Mouse (Mus musculus) left cerebral cortex, adult 2 months (tissue): ENCODE data around the gene Slc25a39. TPM values are rescaled to one million over a fixed set of nuclear protein-coding genes. Genes with fewer than 3 reads are reported as not detected.

Experiments used
- DNase-seq, 2 experiments: peaks; one replicate each; pipeline ENCODE4 v3.0.0; 2021 to 2022; ENCODE audit warnings: low spot score in 2 of 2, mixed read lengths in 1 of 2; ENCODE audit errors: extremely low spot score in 1 of 2
- H3K27ac ChIP-seq: fragments of 200-600 bp; 2 replicates; pipeline ENCODE4 v1.8.1; 2022
- H3K4me3 ChIP-seq: fragments of 200-600 bp; 2 replicates; pipeline ENCODE4 v1.8.1; 2022
- CTCF ChIP-seq: fragments of 200-600 bp; IDR thresholded peaks from 2 replicates; pipeline ENCODE4 v1.8.1; 2022; ENCODE audit warnings: antibody characterized with exemption, mild to moderate bottlenecking, moderate library complexity
- intact Hi-C: fragments of 180-260 bp; cut with DNase I; formaldehyde crosslinking; loops from one replicate; pipeline ENCODE4 v1.15.1; 2025
- total RNA-seq, 2 experiments: library from RNA; stranded (reverse); gene quantifications; 2 replicates each; pipeline ENCODE4 v1.2.3; 2021

The Slc25a39 gene
- total RNA-seq, 2 experiments from 2014 or later: 65.7 to 68.6 TPM

GRCm38 (mm10) chr11:102386121-102386520 lies 21.6 kb downstream of the Slc25a39 start:
- no peak overlapping the region for H3K4me3 ChIP-seq
- H3K27ac ChIP-seq: no peak overlapping the region
- TF ChIP-seq CTCF: no peak
- intact Hi-C loops: no loop called here
- no peak for DNase-seq

DNA sequence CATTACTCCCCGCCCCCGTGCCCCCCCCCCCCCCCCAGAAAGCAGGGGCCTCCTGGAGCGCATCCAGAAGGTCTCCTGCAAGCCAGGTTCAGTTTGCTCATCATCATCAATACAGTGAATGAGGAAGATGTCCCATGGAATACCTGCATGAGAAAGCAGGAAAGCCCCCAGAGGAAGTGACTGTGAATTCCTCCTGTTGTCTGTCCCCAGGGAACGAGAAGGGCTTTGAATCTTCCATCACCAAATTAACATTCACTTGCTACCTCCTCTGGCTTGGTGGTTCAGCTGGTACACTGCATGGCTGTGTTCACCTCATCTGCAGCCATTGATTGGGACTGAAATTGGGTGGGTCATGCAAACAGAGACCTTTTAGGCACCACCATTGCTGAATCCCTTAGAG lies 22.7 kb downstream of the Slc25a39 start:
- intact Hi-C loops: no loop called here
- no peak overlapping the region for H3K4me3 ChIP-seq
- H3K27ac ChIP-seq: no peak overlapping the region
- DNase-seq: no peak
- TF ChIP-seq CTCF: no peak

DNA sequence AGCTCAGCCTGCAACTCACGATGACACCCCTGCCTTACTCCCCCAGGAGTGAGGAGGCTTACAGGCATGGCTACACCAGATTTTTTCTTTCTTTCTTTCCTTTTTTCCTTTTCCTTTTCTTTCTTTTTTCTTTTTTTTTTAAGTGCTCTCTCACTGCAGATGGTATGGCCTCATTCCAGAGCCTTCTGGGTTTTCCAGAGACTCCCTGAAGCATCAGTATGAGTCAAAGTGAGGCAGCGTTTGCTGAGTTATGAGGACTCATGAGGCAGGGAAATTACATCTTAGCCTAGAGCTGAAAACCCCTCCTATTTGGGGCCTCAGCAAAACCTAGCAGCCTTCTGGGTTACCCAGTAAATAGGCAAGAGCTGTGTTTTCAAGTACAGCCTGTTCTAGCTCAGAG lies 23.3 kb downstream of the Slc25a39 start:
- H3K4me3 ChIP-seq: no peak overlapping the region
- intact Hi-C loops: no loop called here
- TF ChIP-seq CTCF: no peak
- DNase-seq: no peak
- H3K27ac ChIP-seq: peak overlapping the region; percentile 36

GRCm38 (mm10) chr11:102383365-102384136 lies 24.2 kb downstream of the Slc25a39 start:
- no peak for TF ChIP-seq CTCF
- intact Hi-C loops: no loop called here
- Histone ChIP-seq H3K27ac (peak overlapping the region; percentile 36), H3K4me3 (no peak overlapping the region)
- no peak for DNase-seq

DNA sequence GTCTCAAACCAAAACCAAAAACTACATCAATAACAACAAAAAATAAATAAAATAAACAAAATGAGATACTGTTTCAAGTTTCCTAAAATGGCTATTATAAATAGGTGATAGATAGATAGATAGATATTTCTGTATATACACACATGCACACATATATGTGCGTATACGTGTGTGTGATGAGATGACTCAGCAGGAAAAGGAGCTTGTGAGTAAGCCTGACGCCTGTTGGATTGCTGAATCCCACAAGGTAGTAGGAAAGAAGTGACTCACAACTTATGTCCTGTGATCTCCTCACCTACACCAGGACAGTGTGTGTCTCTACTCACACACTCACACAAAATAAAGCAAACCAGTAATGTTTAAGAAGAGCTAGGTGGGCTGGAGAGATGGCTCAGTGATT lies 25.0 kb downstream of the Slc25a39 start:
- TF ChIP-seq CTCF: no peak
- Histone ChIP-seq H3K4me3 (no peak overlapping the region), H3K27ac (no peak overlapping the region)
- intact Hi-C loops: no loop called here
- no peak for DNase-seq

DNA sequence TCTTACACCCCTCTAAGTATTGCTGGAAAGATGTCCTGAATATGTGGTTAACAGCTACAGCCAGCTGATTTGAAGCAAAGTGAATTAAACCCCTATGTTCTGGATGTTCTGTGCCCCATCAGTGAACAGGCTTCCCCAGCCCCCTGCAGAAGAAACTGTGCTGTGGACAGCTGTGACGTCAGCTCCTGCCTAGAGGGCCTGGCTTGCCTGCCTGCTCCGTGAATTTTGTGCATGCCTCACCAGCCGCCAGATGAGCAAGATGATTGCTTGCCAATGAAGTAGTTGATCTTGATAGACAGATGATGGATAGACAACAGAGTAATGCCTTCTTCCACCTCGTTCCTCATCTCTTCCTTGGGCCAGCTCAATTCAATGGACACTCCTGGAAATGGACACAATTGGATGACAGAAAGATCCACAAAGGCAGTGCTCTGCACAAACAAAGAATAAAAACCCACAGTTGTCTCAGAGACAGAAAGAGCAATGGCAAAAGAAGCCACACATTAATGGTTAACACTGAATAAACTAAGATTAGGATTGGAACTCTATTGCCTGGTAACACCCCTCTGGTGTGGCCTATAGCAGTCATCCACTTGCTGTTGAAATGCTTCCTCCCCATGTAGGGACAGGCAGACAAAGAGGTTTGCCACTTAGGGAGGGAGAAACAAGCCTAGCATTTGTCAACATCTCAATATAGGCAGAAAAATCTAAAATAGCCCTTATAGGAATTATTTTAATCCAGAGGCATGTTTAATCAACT lies 26.2 kb downstream of the Slc25a39 start:
- intact Hi-C loops: no loop called here
- no peak overlapping the region for H3K4me3 ChIP-seq
- no peak for DNase-seq
- no peak for TF ChIP-seq CTCF
- no peak overlapping the region for H3K27ac ChIP-seq

GRCm38 (mm10) chr11:102380091-102380490 lies 27.7 kb downstream of the Slc25a39 start:
- intact Hi-C loops: no loop called here

DNA sequence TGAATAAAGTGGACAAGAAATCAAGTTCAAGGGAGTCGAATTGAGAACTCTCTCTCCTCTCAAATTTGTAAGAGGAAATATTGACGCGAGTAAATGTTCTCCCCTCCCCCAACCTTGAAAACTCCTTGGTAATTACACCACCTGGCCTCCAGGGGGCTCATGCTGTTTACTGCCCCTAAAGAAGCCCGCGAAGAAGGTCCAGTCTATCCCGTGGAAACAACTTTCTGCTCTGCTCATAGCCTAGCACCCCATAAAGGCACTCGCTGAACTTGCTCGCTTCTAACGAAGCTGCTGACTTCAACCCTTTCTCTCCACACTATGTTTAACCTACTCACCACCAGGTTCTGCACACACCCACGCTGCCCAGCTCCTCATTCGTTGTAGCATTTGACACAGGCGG lies 30.6 kb downstream of the Slc25a39 start:
- no peak overlapping the region for H3K4me3 ChIP-seq
- intact Hi-C loops: no loop called here
- DNase-seq: no peak
- peak; percentile 34 for TF ChIP-seq CTCF
- H3K27ac ChIP-seq: no peak overlapping the region

More at GRCm38 (mm10) chr11:102380091-102380490, 27.7 kb downstream of the Slc25a39 start:
- Histone ChIP-seq H3K27ac (no peak overlapping the region), H3K4me3 (no peak overlapping the region)
- TF ChIP-seq CTCF: no peak
- no peak for DNase-seq

DNA sequence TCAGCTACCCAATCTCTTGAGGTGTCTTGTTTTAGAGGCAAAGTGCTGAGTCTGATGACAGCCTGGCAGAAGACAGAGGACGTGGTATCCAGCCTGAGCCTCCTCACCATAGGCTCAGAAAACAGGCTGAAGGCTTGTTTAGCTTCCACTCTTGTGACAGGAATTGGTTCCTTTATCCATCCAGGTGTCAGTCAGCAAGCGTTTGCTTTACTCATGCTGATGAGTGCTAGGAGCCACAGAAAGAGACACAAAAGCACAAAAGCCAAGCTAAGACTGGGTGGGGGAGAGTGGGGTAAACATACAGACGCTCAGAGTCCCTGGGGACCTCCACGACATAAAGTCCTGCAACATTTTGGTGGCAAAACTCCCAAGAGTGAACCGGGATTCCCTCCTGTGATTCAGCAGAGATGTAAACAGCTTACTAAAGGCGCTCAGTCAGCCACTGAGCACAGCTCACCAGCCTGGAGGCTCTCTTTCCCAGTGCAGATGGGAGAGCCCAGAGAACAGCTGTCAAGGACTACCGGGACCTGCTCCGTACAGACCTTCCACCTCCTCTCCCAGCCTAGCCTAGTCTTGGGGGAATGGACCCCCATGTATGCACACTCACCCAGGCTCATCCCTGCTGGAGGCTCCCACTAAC lies 31.4 kb downstream of the Slc25a39 start:
- Histone ChIP-seq H3K4me3 (no peak overlapping the region), H3K27ac (no peak overlapping the region)
- DNase-seq: no peak
- intact Hi-C loops: no loop called here
- TF ChIP-seq CTCF: no peak

- no peak for DNase-seq
- Histone ChIP-seq H3K4me3 (no peak overlapping the region; the same call in 1 of the 2 replicates), H3K27ac (no peak overlapping the region)
- no peak for TF ChIP-seq CTCF
- intact Hi-C loops: no loop called here
These were observed 32.3 kb downstream of the Slc25a39 start for GRCm38 (mm10) chr11:102375196-102376173.

GRCm38 (mm10) chr11:102374108-102374725 lies 33.5 kb downstream of the Slc25a39 start:
- no peak for DNase-seq
- Histone ChIP-seq H3K27ac (no peak overlapping the region), H3K4me3 (no peak overlapping the region)
- intact Hi-C loops: no loop called here
- no peak for TF ChIP-seq CTCF
